Mouse (Mus musculus) stomach, postnatal 0 days (tissue): ENCODE measurements around the gene Angptl4. TPM values are rescaled to one million over a fixed set of nuclear protein-coding genes. Genes with fewer than 3 reads are reported as not detected.
"Not testable (repeated sequence)": the region's sequence is repeated elsewhere in the genome, so short reads cannot be mapped to it uniquely, and the experiment has no call there.

Source experiments
- ATAC-seq: fragments of 200-750 bp; cut with Nextera tagmentation; 2 replicates; pipeline ENCODE4 v1.8.0; 2017; ENCODE audit not compliant: low FRiP score, low TSS enrichment
- DNase-seq: peaks from one replicate; pipeline ENCODE4 v3.0.0-alpha.2; 2016; ENCODE audit warnings: low spot score
- H3K27ac ChIP-seq: fragments of 300-500 bp; sonication (generic); replicated peaks from 2 replicates; pipeline ENCODE4 v1.5.1; 2014; ENCODE audit warnings: mild to moderate bottlenecking, control low read depth
- H3K27me3 ChIP-seq: fragments of 300-500 bp; sonication (generic); 2 replicates; pipeline ENCODE4 v1.6.1; 2014; ENCODE audit warnings: low read length; ENCODE audit not compliant: control insufficient read depth, insufficient read depth
- H3K36me3 ChIP-seq: fragments of 300-500 bp; sonication (generic); 2 replicates; pipeline ENCODE4 v1.6.1; 2014; ENCODE audit warnings: low read length, mixed read lengths; ENCODE audit not compliant: control insufficient read depth, insufficient read depth
- H3K4me1 ChIP-seq: fragments of 300-500 bp; sonication (generic); replicated peaks from 2 replicates; pipeline ENCODE4 v1.6.1; 2014; ENCODE audit warnings: antibody characterized with exemption; ENCODE audit not compliant: control insufficient read depth, insufficient read depth
- H3K4me2 ChIP-seq: fragments of 300-500 bp; sonication (generic); replicated peaks from 2 replicates; pipeline ENCODE4 v1.6.1; 2014; ENCODE audit warnings: low read depth, mild to moderate bottlenecking, control low read depth, moderate library complexity
- H3K4me3 ChIP-seq: fragments of 300-500 bp; sonication (generic); 2 replicates; pipeline ENCODE4 v1.5.1; 2014; ENCODE audit warnings: low read depth, low read length, control low read depth
- H3K9ac ChIP-seq: fragments of 300-500 bp; sonication (generic); 2 replicates; pipeline ENCODE4 v1.6.1; 2014; ENCODE audit warnings: mild to moderate bottlenecking, low read length, control low read depth, mixed read lengths
- H3K9me3 ChIP-seq: fragments of 300-500 bp; sonication (generic); 2 replicates; pipeline ENCODE4 v1.6.1; 2016; ENCODE audit warnings: low read length; ENCODE audit not compliant: control insufficient read depth
- CTCF ChIP-seq: IDR thresholded peaks from 2 replicates; pipeline ENCODE4 v1.5.1; 2016; ENCODE audit warnings: antibody characterized with exemption, low read depth, mild to moderate bottlenecking, moderate library complexity
- EP300 ChIP-seq: optimal IDR thresholded peaks from 2 replicates; pipeline ENCODE3; 2016; ENCODE audit warnings: antibody characterized with exemption
- WGBS: fragments of 180-500 bp; shearing (Covaris S2); extraction: QIAGEN DNeasy Blood & Tissue Kit; methylation state at CpG from one replicate; pipeline ENCODE4 v1.1.7; 2014; 5-methylcytosine and 5-hydroxymethylcytosine counted together
- polyA plus RNA-seq: library from polyadenylated mRNA; unstranded; fragments of >200 nt; fragmentation: Nextera tagmentation; extraction: Ambion mirVana; gene quantifications from 2 replicates; pipeline ENCODE4 v1.2.1, GENCODE M21; 2015

Gene Angptl4
- polyA plus RNA-seq, 1 experiment from 2014 or later, result 42.4 TPM

GRCm38 (mm10) chr17:33752297-33752696 is 29.3 kb downstream of the Angptl4 start:
- H3K9ac ChIP-seq, result no peak overlapping the region
- DNase-seq (no peak), ATAC-seq (no peak)
- TF ChIP-seq EP300 (no peak), CTCF (no peak)
- H3K27ac ChIP-seq, result no peak overlapping the region
- H3K4me2 ChIP-seq, result no peak overlapping the region
- peaks cover 8% of the 10 kb centered on the region; the same call in 1 of the 2 replicates for H3K4me1 ChIP-seq
- H3K9me3 ChIP-seq, result no peaks in the 10 kb centered on the region
- peaks cover 18% of the 10 kb centered on the region for H3K36me3 ChIP-seq
- H3K4me3 ChIP-seq, result no peak overlapping the region
- WGBS, result 91% methylated on average over 2 of the region's 2 CpGs
- no peaks in the 10 kb centered on the region for H3K27me3 ChIP-seq

- H3K36me3 ChIP-seq, result peaks cover 19% of the 10 kb centered on the region
- no peak overlapping the region for H3K9ac ChIP-seq
- DNase-seq (no peak), ATAC-seq (no peak)
- H3K4me2 ChIP-seq, result no peak overlapping the region
- H3K27ac ChIP-seq, result no peak overlapping the region
- H3K4me3 ChIP-seq, result no peak overlapping the region
- H3K4me1 ChIP-seq, result peaks cover 5% of the 10 kb centered on the region; the same call in 1 of the 2 replicates
- no peaks in the 10 kb centered on the region for H3K9me3 ChIP-seq
- H3K27me3 ChIP-seq, result no peaks in the 10 kb centered on the region
- TF ChIP-seq EP300 (no peak), CTCF (no peak)
These were observed 30.4 kb downstream of the Angptl4 start for GRCm38 (mm10) chr17:33751181-33751580.

GRCm38 (mm10) chr17:33749451-33749850 is 32.2 kb downstream of the Angptl4 start:
- Histone ChIP-seq H3K4me2 (no peak overlapping the region), H3K27me3 (no peaks in the 10 kb centered on the region), H3K36me3 (peaks cover 20% of the 10 kb centered on the region), H3K4me3 (no peak overlapping the region), H3K9ac (no peak overlapping the region), H3K9me3 (no peaks in the 10 kb centered on the region), H3K4me1 (no peaks in the 10 kb centered on the region), H3K27ac (no peak overlapping the region)
- DNase-seq, result no peak
- WGBS, result 88% methylated on average over 5 of the region's 5 CpGs
- no peak for ATAC-seq
- no peak for TF ChIP-seq CTCF
- no peak for TF ChIP-seq EP300

- H3K27ac ChIP-seq, result no peak overlapping the region
- no peak overlapping the region for H3K4me2 ChIP-seq
- H3K4me3 ChIP-seq, result no peak overlapping the region
- H3K4me1 ChIP-seq, result no peaks in the 10 kb centered on the region
- no peaks in the 10 kb centered on the region for H3K9me3 ChIP-seq
- no peaks in the 10 kb centered on the region for H3K27me3 ChIP-seq
- peak; percentile 72 for DNase-seq
- 64% methylated on average over 2 of the region's 2 CpGs for WGBS
- H3K36me3 ChIP-seq, result peaks cover 17% of the 10 kb centered on the region
- peak; percentile 76 for ATAC-seq
- TF ChIP-seq CTCF (peak; percentile 86), EP300 (no peak)
- H3K9ac ChIP-seq, result no peak overlapping the region
These were observed 35.6 kb downstream of the Angptl4 start for GRCm38 (mm10) chr17:33746011-33746410.

GRCm38 (mm10) chr17:33744686-33745384 is 36.8 kb downstream of the Angptl4 start:
- WGBS, result 59% methylated on average over 5 of the region's 5 CpGs
- DNase-seq (no peak), ATAC-seq (no peak)
- TF ChIP-seq CTCF (no peak), EP300 (no peak)
- H3K4me1 ChIP-seq, result no peaks in the 10 kb centered on the region
- H3K4me2 ChIP-seq, result no peak overlapping the region
- no peak overlapping the region for H3K4me3 ChIP-seq
- no peaks in the 10 kb centered on the region for H3K27me3 ChIP-seq
- no peak overlapping the region for H3K27ac ChIP-seq
- peaks cover 17% of the 10 kb centered on the region for H3K36me3 ChIP-seq
- no peaks in the 10 kb centered on the region for H3K9me3 ChIP-seq
- no peak overlapping the region for H3K9ac ChIP-seq

GRCm38 (mm10) chr17:33742420-33742819 is 39.2 kb downstream of the Angptl4 start:
- TF ChIP-seq CTCF, result no peak
- TF ChIP-seq EP300, result no peak
- no peak overlapping the region for H3K27ac ChIP-seq
- no peaks in the 10 kb centered on the region for H3K4me1 ChIP-seq
- H3K27me3 ChIP-seq, result no peaks in the 10 kb centered on the region
- no peak overlapping the region for H3K4me2 ChIP-seq
- H3K9ac ChIP-seq, result no peak overlapping the region
- DNase-seq, result no peak
- no peaks in the 10 kb centered on the region for H3K9me3 ChIP-seq
- H3K4me3 ChIP-seq, result no peak overlapping the region
- ATAC-seq, result no peak
- 90% methylated on average over 1 of the region's 1 CpGs for WGBS
- peaks cover 2% of the 10 kb centered on the region; the same call in 1 of the 2 replicates for H3K36me3 ChIP-seq

- H3K27me3 ChIP-seq, DNase-seq, H3K36me3 ChIP-seq, ATAC-seq, H3K9ac ChIP-seq, H3K4me1 ChIP-seq, H3K4me3 ChIP-seq, H3K4me2 ChIP-seq, H3K27ac ChIP-seq, H3K9me3 ChIP-seq: not testable (repeated sequence)
- 78% methylated on average over 10 of the region's 10 CpGs for WGBS
These were observed 48.1 kb downstream of the Angptl4 start for GRCm38 (mm10) chr17:33733526-33733925.

- not testable (repeated sequence) for H3K4me3 ChIP-seq, H3K4me2 ChIP-seq, H3K36me3 ChIP-seq, H3K27ac ChIP-seq, H3K27me3 ChIP-seq, H3K4me1 ChIP-seq, H3K9ac ChIP-seq, DNase-seq, H3K9me3 ChIP-seq, ATAC-seq
- 41% methylated on average over 9 of the region's 9 CpGs for WGBS
These were observed 49.0 kb downstream of the Angptl4 start for GRCm38 (mm10) chr17:33732556-33733083.
